Mouse (Mus musculus) spleen, adult 18-20 months (tissue): ENCODE results near the gene Thap3.
"Not testable (repeated sequence)": the region's sequence is repeated elsewhere in the genome, so short reads cannot be mapped to it uniquely, and the experiment has no call there.

Experiments
- DNase-seq, 2 experiments: peaks; one replicate each; pipeline ENCODE4 v3.0.0; 2022; ENCODE audit warnings: mixed read lengths in 2 of 2

The Thap3 gene

DNA sequence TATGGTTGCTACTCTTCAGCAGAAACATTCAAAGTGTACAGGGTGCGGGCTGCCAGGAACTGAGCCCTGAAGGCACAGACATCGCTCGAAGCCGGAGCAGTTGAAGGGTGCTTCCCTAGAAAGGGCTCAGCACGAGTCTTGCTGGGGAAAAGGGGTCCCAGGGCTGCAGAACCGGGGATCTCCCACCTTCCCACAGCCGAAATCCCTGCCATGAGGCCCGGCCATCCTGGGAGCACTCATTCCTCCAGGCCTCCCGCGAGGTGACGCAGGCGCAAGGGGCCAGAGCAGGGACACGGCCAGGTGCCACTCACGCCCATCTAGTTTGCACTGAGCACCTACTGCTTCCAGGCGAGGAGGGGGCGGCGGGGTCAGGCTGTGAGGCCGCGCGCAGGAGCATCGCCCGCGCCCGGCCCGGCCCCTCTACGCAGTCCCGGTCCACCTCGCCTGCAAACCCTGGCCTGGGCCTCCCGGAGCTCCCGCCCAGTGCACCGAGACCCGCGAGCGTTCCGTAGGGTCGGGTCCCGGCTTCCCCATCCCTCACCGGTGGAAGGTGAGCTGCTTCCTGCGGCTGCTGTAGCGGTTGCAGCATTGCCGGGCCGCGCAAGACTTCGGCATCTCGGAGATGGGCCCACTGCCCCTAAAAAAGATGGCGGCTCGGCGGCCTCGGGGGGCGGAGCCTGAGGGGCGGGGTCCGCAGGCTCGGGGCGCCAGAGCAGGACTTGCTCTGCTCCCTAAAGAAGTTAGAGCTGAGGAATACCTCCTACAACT, at the start of gene Thap3:
TSS of gene Thap3 (minus strand) at position 656 of the 768 bp plus-strand sequence.
- DNase-seq = peak; percentile 75 to 89

DNA sequence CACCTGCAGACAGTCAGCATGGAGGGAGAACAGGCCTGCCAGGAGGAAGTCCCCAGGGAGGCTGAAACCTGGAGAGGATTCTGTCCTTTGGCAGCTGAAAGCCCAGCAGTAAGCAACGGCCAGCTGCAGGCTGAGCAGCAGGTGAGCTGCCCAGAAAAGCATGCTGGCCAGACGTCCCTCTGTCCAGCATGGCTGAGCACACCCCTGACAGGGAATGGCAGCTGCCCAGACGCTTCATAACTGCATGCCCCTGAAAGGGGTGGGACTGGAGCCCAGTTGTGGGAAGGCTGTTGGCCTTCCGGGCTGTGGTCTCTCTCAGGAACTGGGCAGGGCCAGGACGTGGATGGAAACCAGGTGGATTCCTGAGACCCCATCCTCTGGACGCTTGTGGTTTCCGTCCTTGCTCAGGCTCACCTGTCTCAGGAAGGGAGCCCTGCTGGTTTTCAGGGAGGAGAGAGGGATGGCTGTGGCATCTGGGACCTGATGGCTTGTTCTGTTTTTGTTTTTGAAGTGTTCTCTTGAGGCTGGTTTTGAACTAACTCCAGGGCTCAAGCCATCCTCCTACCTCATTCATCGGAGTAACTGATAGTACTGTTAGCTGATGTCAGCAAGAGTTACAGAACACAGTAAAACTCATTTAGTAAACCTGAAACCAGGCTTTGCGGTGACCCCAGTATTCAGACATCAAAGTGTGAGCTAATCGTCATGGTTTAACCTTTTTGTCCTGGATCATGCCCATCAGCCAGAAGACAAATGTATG, 49.6 kb upstream of the Thap3 start, which contains the start of gene Tas1r1:
TSS of gene Tas1r1 (minus strand) at position 344 of the 760 bp plus-strand sequence.
- DNase-seq = no peak

DNA sequence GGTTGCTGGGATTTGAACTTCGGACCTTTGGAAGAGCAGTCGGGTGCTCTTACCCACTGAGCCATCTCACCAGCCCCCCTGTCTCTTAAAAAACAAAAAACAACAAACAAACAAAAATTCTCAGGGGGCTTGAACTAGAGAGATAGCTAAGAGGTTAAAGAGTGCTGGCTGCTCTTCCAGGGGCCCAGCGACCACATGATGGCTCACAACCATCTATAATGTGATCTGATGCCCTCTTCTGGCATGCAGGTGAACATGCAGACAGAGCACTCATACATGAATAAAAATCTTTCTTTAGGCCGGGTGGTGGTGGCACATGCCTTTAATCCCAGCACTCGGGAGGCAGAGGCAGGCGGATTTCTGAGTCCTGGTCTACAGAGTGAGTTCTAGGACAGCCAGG, 47.7 kb upstream of the Thap3 start:
- not testable (repeated sequence) for DNase-seq

DNA sequence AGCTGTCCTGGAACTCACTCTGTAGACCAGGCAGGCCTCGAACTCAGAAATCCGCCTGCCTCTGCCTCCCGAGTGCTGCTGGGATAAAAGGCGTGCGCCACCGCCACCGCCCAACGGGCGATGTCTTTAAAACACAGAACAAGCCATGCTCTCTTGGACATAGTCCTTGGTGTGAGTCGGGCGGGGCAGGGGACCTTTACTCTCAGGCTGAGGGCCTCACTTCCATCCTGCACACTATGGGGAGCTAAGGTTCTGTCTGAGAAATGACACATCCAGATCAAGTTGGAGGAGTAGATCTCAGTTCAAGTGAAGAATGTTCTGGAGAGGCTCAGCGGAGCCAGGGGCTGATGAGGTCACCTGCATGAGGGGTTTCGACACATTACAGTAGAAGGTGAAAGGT, 44.1 kb upstream of the Thap3 start:
- no peak for DNase-seq

DNA sequence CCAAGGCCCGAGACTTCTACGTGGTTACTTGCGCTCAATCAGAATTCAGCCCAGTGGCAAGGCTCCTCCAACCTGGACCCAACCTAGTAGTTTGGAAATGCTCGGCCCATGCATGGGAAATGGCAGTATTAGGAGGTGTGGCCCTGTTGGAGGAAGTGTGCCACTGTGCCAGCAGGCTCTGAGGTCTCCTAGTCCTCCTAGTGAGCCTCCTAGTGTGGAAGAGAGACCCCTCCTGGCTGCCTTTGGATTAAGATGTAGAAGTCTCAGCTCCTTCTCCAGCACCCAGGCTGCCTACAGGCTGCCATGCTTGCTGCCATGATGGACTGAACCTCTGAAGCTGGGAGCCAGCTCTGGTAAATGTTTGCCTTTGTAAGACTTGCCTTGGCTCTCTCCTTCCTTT, 41.2 kb upstream of the Thap3 start:
- no peak for DNase-seq

DNA sequence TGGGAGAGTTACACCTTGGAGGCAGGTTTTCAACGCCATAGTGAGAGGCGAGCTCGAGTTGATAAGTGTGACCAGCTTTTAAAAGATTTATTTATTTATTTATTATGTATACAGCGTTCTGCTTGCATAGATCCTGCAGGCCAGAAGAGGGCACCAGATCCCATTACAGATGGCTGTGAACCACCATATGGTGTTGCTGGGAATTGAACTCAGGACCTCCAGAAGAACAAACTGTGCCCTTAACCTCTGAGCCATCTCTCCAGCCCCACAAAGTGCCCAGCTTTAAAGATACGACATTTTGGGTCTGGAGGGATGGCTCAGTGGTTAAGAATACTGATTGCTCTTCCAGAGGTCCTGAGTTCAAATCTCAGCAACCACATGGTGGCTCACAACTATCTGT, 40.3 kb upstream of the Thap3 start:
- no peak for DNase-seq

DNA sequence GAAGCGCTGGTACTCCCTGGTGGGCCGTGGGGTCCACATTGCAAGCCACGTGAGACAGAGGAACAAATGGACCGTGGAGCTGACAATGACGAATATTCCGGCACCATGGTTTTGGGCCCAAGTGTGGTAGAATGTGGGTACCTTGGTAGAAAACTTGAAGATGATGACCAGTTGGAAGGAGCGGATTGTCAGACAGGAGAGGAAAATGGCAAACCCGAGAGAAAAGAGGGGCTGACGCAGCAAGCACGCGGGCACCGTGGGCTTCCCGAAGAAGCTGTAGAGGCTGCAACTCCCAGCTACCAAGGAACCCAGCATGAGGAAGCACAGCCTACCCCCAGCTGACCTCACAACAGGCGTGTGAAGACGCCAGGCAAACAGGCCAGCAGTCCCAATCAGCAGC, 39.7 kb upstream of the Thap3 start:
- DNase-seq = no peak

DNA sequence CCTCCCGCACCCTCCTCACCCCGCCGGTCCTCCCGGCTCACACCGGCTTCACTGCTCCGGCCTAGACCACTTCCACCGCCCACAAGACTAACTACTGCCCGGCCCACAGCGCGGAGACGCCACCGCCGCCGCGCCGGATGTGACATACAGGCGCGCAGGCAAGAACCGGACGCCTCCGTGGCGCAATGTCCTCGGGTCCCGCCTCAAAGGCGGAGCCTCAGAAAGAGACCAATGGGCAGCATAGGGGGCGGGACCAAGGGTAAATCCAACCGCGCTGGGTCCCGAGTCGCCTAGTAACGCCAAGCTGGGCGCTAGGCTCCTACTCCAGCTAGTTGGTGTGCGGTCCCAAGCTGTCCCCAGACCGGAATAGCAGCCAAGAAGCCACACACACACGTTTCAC, 38.7 kb upstream of the Thap3 start, which contains the start of gene Zbtb48:
TSS of gene Zbtb48 (minus strand) at position 148 of the 400 bp plus-strand sequence.
- peak; percentile 90 to 94 for DNase-seq

DNA sequence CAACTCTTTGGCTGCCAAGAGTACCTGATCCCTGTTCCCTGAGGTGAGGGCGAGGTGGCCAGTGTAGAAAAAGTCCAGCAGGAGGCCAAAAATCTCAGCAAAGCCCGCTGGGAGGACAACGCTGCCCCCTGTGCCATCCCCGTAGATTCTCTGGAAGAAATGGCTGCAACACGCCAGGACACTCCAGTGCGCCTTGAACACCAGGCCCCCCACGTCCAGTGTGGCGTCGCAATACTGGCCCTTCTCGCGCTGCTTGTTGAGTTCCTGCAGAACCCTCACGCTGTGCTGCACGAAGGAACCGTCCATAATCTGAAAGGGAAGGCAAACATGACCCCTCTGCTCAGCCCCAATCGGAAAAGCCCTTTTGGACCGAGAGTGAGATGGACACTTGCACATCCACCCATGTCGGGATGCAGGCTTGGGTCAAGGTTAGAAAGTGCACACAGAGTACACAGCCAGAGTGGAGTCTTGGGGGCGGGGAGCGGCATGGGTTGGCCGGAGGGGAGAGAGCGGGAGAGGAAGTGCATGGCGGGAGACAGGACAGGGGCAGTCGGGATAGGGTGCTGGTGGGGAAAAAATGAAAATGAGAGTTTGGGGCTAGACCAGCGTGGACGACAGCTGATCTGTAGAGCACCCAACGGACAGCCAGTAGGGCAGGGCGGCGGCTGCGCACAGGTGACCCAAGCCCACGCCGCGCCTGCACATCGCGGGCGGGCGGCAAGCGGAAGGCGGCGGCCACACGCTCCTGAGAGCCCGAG, 38.1 kb upstream of the Thap3 start:
- DNase-seq = no peak

DNA sequence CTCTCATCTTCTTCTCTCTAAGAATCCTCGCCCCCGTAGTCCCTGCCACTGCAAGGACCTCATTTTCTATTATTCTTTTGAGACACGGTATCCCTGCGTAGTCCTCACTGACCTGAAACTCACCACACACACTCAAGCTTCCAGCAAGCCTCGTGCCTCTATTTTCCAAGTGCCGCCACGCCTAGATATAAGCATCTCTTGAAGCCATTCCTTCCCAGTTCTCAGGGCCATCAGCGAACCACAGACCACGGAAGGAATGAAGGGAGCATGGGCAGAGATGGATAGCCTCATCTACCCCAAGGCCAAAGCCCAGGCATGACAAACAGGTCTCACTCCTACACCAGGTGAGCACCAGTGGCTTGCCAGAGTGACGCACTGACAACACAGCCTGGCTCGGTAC, 35.7 kb upstream of the Thap3 start:
- DNase-seq = no peak

DNA sequence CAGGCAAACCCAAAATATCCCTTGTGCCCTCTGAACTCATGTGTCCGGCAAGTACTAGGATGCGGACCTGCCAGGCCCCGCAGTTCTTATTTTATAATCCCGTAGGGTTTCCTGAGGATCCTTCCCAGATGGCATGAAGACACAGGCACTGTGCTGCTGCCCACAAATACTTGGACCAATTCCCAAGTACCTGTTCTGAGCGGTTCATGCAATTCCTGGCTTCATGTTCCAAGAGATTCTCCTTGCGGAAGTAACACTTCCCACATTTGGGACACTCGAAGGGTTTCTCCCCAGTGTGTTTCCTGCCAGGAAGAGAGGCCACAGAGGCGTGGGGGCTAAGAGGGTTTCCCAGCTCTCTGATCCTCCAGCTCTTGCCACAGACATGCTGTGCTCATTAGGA, 33.7 kb upstream of the Thap3 start:
- no peak for DNase-seq

DNA sequence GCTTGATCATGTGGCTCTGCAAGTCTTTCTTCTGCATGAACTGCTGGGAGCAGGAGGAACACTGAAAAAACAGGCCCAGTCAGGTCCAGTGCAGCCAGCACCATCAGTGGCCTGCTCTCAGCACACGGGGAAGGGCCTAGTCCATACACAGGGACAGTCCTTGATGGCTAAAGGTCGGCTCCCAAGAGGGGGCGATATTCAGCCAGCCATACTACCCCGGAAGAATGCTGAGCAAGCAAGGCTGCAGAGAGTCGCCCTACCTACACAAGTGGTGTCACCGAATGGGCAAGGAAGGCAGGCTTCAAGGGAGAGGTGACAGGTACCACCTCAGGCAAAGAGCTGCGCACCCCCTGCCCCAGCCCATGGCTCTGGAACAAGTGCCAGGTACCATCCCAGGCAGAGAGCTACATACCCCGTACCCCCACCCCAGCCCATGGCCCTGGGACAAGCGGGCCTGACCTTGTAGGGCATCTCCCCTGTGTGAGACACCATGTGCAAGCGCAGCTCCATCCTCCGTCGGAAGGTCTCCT, 32.8 kb upstream of the Thap3 start:
- no peak for DNase-seq

DNA sequence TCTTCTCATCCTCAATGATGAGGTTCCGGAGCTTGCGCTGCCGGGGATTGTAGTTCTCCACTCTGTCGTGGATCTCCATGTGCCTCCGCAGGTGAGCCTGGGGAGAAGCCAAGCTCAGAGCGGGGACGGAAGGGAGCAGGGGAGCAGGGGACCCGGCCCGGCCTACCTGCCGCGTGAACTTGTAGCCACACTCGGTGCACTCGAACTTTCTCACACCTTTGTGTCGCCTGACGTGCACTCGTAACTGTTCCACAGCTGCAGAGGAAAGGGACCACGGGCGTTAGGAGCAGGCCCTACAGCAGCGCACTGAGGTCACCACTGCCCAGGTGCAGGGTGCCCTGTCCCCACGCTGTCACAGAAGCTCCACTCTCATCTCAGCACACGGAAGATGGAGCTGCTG, 31.2 kb upstream of the Thap3 start:
- DNase-seq = no peak

DNA sequence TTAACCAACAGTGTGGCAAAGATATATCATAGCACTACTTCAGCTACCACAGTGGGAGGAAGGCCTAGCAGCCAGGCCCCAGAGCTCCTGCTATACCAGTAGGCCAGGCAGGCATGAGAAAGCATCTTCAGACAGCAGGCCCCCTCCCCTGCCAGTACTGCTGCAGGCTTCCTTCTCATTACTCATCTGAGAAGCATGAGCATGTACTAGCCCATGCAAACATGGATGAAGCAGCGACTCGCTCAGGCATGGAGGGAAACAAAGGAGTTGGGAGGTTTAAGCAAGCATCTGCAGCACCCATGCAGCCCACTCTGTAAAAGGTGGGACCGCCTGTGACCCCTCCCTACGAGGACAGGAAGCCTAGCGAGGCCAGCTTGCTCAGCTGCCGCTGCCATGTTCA, 30.3 kb upstream of the Thap3 start:
- no peak for DNase-seq

DNA sequence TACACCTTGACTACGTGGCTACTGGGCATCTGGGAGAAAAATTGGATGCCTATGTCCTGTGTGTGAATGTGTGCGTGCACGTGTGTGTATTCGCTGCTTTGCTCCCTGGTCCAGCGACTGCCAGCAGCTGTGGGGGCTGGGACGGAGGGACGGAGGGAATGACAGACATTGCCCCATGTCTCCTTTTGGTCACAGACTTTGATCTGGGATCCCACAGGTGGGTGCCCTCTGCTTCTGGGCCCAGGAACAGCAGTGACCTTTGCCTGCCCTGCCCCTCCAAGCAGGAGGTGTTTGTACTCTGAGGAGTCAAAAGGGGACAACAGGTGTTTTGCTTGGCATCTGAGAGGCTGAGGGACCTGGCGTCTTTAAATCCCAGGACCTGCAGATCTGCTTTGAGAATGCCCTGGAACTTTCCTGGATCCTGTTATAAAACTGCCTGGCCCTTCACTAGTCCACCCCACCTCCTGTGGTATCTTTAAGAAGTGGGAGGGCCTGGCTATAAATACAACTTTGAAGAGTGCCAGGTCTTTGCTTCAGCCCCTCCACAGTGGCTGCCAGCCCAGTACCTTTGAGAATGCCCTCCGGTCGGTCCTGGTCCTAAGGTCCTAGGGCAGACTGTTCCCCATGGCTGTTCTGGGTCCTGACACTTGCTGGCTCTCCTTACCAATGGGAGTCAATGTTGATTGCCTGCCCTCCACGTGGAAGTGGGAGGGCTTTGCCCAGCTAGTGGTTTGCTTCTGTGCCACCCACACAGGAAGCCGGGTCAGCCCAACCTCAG, 24.4 kb upstream of the Thap3 start:
- DNase-seq = no peak

DNA sequence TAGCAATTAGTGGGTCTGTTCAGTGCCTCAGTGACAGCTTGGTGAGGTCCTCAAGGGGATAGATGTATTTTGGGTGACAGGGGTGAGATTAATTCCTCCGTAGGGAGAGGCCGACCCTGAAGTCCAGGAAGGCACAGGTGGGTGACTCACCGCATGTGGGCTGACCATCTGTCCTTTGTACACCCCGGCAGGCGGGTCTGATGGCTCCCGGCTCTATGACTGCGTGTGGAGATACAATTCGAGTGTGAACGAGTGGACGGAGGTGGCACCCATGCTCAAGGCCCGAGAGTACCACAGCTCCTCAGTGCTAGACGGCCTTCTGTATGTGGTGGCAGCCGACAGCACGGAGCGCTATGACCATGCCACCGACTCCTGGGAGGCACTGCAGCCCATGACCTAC, 23.3 kb upstream of the Thap3 start:
- DNase-seq = no peak

DNA sequence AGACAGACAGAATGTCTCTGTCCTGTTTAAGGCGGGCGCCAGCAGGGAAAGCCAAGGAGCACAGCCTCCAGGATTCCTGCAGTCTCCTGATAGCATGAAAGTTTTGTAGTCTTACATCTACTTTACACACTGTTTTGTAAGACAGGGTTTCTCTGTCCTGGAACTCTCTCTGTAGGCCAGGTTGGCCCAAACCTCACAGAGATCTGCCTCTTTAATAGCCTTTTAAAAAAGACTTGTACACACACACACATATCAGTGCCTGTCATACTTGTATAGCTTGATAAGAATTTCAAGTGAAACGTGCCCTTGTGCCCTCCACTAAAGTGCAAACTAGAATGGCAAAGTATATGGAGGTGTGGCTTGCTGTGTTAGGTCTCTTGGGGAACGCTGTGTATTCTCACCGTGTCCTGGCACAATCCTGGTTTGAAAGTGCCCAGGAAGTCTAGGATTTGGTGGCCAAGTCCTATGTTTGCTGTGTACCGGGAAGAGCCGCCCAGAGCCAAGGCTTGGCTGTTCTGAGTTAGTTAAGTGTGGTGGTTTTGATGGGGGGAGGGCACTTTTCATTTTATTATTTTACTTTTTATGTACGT, 22.5 kb upstream of the Thap3 start:
- DNase-seq = no peak

DNA sequence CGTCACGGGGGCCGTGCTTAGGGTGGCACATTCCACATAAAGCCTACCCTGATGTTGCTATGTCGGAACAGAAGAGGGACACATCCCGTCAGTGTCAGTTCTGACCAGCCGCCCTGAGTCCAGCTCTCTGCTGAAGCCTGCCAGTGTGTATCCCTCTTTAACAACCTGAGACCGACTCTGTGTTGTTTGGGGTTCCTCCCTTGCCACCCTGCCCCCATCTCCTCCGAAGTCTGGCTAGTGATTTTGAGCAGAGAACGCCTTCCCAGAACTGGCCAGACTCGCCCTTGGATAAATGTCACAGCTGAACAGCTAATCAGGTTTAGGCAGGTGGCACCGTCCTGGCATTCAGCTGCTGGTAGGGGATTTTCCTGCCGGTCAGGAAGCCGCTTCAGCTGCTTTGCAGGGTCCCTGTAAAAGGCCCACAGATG, 21.9 kb upstream of the Thap3 start:
- DNase-seq = no peak

DNA sequence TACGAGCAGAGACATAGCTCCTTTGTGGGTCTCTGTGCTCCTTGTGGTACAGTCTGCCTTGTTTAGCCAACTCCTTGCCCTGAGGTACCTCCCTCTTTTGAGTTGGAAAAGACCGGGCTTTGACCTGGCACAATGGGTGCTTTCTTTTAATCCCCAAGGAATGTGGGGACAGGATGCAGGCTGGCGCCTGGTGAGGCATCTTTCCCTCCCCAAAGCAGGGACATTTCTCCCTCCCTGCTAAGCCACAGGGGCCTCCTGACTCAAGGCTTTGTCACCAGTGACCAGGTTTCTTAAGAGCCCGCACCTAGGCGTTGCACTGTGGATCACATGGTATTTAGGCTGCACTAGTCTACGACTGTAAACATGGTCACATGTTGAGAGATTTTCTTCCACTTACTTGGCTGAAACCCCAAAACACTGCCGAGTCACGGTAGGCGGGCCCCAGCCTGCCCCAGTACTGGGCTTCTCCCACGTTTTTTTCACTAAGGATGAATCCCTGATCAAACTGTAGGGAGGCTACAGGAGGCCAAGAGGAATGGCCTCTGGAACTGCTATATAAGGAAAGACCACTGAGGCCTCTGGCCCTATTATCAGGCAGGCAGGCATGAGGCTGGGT, 21.4 kb upstream of the Thap3 start:
- DNase-seq = no peak

DNA sequence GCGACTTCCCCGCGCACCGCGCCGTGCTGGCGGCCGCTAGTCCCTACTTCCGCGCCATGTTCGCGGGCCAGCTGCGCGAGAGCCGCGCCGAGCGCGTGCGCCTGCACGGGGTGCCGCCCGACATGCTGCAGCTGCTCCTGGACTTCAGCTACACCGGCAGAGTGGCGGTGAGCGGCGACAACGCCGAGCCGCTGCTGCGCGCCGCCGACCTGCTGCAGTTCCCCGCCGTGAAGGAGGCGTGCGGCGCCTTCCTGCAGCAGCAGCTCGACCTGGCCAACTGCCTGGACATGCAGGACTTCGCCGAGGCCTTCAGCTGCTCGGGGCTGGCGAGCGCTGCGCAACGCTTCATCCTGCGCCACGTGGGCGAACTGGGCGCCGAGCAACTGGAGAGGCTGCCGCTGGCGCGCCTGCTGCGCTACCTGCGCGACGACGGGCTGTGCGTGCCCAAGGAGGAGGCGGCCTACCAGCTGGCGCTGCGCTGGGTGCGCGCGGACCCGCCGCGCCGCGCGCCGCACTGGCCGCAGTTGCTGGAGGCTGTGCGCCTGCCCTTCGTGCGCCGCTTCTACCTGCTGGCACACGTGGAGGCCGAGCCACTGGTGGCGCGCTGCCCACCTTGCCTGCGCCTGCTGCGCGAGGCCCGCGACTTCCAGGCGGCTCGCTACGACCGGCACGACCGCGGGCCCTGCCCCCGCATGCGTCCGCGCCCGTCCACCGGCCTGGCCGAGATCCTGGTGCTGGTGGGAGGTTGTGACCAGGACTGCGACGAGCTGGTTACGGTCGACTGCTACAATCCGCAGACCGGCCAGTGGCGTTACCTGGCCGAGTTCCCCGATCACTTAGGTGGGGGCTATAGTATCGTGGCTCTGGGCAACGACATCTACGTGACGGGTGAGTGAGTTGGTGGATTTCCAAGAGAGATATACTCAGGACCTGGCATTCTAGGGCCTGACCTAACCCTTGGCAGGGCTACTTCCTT, 20.6 kb upstream of the Thap3 start:
- DNase-seq = peak in 1 of 2 experiments; percentile 32
